Mouse (Mus musculus) ES-Bruce4 (cell line): ENCODE measurements around the gene Ascl4.

Experiments
- CTCF ChIP-seq: IDR thresholded peaks from one replicate; pipeline ENCODE4 v1.8.1; 2011; ENCODE audit warnings: low read depth, low read length
- POLR2A ChIP-seq: IDR thresholded peaks from one replicate; pipeline ENCODE4 v1.8.1; 2011; ENCODE audit warnings: low read length; ENCODE audit not compliant: insufficient read depth

- TF ChIP-seq CTCF (no peak), POLR2A (no peak)
These were observed 10.8 kb upstream of the Ascl4 start, which contains the start of gene Prdm4 for GRCm38 (mm10) chr10:85916498-85917309.
